Mouse (Mus musculus): ENCODE measurements around the gene Gpha2.

Gene Gpha2

GRCm38 (mm10) chr19:6273998-6274608, 47.9 kb downstream of the Gpha2 start:
- DNase-seq (ENCODE audit: low read depth), result no peak

GRCm38 (mm10) chr19:6275740-6276389, 49.7 kb downstream of the Gpha2 start:
- peak; percentile 89 for DNase-seq (ENCODE audit: low read depth)

GRCm38 (mm10) chr19:6276426-6277421, 50.5 kb downstream of the Gpha2 start, which contains the start of gene Ehd1:
Gene Ehd1 (plus strand): TSS chr19:6276725.
- peak; percentile 99 for DNase-seq (ENCODE audit: low read depth)
